Mouse (Mus musculus): Measurements from ENCODE around the gene Wwtr1.

Gene Wwtr1

DNA sequence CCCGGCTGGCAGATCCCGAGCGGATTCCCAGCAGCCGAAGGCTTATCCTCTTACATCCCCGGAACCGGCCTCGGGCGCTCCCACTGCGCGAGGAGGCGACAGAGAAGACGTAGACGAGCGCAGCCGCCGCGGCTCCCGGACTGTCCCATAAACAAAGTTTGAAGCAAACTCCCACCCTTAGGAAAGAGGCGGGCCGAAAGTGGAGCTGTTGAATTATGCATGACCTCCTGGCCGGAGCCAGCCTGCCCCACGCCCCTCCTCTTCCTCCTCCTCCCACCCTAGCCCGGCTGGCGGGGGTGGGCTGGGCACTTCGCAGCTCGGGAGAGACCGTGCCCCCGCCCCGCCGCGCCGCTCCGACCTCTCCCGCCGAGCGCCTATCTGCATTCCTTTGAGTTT is at the start of gene Wwtr1:
Gene Wwtr1, minus strand, starts transcription at position 251 of the 396 bp plus-strand sequence.
- peak; percentile 88 to 92 for DNase-seq (ENCODE audit: low spot score in 2 of 2)

DNA sequence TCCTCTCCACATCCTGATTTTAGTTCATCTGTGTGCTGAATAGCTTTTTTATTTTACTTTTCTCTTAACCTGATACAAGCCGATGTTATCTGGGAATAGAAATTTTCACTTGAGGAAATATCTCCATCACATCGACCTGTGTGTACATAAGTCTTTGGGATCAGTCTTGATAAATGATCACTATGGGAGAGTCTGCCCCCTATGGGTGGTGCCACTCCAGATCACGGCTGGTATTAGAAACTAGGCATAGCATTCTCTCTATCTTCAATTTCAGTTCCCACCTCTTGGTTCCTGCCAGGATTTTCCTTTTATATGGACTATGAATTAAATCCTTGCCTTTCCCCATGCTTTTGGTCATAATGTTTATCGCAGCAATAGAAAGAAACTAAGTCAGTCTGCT is 44.0 kb upstream of the Wwtr1 start:
- no peak for DNase-seq (ENCODE audit: low spot score in 2 of 2)

DNA sequence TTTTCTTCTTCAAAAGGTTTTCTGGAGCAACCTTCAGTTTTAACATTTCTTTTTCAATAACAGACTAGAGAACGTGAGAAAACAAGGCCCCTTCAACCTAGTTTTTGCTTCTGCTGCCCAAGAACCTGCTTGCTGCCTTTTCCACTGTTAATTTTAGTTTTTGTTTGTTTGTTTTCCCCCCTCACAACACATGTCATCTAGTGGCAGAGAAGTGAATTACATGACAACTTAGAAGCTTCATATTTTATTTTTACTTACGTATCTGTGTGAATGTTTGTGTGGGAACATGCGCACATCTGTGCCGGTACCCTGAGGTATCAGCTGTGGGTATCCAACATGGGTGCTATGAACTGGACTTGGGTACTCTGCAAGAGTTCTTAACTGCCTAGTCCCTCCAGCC is 39.9 kb upstream of the Wwtr1 start:
- no peak for DNase-seq (ENCODE audit: low spot score in 2 of 2)

DNA sequence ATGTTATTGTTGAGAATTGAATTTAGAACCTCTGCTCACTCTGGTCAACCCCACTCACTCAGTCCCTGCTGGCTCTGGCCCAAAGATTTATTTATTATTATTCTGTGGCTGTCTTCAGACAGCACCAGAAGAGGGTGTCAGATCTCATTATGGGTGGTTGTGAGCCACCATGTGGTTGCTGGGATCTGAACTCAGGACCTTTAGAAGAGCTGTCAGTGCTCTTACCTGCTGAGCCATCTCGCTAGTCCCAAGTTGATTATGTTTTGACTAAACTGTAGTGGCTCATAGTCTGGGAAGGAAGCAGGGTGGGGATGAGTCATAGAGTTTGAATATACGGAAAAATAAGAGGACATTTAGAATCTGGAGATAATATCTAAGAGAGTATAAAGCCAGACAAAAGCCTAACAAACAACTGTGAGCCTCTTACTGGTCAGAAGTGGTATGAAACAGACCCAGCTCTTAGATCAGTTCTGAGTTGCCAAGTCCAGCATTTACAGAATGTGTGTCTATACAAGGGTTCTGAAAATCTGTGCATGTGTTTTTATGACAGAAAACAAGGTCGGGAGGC is 36.8 kb upstream of the Wwtr1 start:
- no peak for DNase-seq (ENCODE audit: low spot score in 2 of 2)

DNA sequence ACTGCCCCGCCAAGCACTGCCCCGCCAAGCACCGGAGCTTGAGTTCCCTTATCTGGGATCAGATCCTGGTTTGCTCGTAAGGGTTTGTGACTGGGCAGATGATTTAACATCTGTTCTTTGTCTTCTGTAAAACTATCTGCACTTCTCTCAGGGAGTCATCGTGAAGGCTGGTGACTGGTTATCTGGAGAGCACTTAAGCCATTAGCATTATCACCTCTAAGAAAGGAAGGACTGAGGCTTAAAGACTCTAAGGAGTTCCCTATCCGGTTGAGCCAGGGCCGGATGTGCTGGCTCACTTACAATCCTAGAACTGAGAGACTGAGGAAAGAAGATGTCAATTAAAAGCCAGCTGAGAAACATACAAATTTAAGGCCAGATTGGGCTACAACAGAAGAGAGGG is 36.1 kb upstream of the Wwtr1 start:
- no peak for DNase-seq (ENCODE audit: low spot score in 2 of 2)

DNA sequence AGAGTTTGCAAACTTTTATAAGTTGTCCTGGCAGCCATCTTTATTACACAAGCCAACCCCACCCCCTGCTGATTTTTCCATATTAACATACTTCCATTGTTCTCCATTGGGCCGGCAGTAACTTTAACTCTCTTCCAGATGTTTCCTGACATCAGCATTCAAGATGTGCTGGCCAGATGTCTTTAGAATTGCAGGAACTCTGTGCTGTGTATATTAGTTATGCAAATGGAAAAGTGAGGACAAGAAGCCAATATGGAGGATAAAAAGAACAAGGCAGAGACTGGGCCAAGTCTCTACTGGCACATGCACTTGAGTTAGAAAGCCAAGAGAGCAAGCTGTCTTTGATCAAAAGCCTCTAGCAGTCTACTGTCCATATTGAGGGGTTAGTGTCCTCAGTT is 28.9 kb upstream of the Wwtr1 start:
- DNase-seq (ENCODE audit: low spot score in 2 of 2), result no peak

DNA sequence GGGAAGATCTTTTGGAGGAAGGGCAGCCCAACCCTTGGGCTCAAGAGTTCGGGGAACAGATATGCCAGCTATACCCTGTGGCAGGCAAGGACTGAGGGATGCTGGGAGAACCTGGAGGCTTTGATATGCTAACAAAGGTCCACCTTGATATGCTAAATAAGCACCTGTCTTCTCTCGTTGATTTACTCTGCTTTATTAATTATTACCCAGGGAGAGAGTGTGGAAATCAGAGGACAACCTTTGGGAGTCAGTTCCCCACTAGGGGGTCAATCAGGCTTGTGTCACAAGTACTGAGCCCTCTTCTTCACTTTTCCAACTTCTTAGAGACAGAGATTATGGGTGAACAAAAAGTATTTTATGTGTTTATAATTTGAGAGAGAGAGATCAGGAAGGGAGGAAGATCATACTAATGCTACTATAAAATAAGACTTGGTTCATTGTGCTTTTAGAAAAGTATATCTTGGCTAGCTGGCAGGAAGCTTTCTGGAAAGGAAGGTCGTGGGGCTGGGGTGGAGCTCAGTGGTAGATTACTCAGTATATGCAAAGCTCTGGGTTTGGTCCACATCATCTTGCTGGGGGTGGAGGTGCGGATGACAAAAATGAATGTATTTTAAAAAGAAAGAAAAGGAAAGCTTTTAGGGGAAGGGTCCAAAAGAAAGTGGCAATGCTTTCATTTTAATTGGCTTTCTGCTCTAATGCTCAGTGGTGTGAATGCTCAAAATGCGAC is 28.3 kb upstream of the Wwtr1 start:
- DNase-seq (ENCODE audit: low spot score in 2 of 2), result no peak

DNA sequence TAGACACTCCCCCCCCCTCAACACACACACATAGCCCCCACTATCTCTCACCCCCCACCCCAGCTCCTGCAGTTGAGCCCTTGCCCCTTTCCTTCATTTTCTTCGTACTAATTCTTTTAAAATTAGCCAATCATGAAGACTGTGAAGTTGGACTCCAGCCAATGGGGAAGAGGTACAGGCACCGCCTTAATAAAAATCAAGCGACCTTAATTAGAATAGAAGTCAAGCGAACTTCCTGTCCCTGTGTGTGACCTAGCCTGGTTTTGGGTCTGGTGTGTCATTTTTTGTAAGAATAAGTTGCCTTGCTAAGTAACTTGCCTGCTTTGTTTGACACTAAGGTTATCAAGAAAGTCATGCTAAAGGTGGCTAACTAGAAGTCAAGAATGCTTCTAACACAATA is 26.9 kb upstream of the Wwtr1 start:
- no peak for DNase-seq (ENCODE audit: low spot score in 2 of 2)

DNA sequence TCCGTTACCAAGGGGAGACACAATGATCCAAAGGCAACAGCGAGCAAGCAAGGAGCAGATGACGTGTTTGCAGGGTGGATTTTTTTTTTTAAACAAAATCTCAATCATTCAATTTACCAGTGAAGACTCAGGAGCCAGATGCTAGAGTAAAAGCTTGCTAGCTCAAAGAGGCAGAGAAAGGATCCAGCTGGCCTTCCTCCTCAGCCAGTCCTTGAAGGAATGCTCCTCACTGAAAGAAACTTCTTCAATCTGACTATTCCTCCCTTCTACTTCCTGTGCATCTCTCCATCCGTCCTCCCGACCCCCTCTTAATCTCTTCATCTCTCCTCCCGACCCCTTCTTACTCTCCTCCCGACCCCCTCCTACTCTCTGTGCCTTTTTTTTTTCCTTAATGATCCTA is 20.9 kb upstream of the Wwtr1 start:
- no peak for DNase-seq (ENCODE audit: low spot score in 2 of 2)

DNA sequence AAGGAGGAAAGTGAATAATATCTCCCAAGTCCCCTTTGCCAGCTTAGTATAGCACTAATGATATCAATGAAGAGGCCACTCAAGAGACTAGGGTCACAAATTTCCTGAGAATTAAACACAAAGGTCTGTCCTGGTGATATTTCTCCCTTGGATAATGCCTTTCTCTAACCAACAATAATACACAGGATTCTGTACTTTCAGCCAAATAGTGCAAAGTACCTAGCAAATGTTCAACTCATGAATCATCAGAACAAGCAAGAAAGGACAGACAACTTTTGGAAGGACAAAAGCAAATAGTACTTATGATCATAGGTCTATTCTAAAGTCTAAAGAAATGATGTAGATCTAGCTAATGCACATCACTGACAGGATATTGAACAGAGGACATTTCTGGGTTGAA is 19.8 kb upstream of the Wwtr1 start:
- DNase-seq (ENCODE audit: low spot score in 2 of 2), result no peak

DNA sequence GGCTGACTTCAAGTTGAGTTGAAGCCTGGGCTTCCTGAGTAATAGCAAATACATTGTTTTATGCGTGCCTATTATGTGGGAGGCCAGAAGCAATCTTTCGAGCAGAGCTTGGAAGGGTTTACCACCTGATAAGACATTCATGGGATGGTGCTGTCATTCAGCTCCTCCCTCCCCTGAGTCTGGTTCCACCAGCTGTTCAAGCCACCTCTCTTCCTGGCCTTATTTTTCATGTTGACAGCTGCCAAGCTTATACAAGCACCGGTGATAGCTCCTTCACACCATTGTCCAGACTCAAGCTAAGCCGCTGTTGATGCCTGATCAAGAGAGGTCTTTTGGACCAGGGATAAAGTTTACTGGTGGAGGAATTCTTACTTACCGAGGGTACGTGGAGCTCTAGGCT is 10.3 kb upstream of the Wwtr1 start:
- no peak for DNase-seq (ENCODE audit: low spot score in 2 of 2)

DNA sequence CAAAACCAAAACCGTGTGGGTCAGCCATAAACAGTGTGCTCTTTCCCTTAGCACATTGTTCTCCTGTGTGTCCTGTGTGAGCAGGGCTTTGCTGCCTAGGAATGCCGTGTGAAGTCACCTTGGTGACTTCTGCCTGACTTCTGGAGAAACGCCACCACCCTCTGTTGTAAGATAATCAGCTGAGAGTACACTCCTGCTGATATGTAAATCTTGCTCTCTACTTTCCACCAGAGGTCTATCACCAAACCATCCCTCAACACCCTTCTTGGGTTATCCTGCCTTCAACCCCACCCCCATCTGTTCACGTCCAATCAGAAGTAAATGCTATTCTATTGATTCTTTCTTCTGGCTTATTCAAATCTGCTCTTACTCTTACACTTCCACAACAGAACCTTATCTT is 7.8 kb upstream of the Wwtr1 start:
- no peak for DNase-seq (ENCODE audit: low spot score in 2 of 2)

DNA sequence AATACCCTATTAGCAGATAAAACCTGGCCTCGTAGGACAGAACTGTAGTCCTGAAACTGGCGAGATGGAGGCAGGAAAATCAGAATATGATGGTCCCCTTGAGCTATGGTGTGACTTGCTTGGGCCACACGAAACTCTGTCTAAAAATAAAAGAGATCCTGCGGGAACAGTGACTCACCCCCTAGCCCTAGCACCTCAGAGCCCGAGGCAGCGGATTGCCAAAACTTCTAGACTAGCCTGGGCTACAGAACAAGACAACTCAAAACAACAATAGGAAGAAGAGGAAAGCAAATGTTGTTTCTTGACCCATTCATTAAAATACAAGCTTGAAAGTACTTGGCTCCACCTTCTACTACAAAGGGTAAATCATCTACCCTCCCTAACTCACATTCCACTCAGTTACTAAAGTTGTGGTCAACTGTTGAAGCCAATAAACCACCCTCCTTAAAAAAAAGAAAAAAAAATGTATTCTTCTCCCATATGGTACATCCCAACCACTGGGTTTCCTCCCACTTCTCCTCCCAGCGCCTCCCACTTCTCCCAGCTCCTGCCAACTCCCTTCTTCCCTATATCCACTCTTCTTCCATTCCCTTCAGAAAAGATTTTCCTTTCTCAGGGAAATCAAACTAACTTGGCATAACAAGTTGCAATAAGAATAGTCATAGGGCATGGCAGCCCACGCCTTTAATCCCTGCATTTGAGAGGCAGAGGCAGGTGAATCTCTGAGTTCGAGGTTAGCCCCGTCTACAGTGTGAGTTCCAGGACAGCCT is 4.9 kb upstream of the Wwtr1 start:
- DNase-seq (ENCODE audit: low spot score in 2 of 2), result no peak

DNA sequence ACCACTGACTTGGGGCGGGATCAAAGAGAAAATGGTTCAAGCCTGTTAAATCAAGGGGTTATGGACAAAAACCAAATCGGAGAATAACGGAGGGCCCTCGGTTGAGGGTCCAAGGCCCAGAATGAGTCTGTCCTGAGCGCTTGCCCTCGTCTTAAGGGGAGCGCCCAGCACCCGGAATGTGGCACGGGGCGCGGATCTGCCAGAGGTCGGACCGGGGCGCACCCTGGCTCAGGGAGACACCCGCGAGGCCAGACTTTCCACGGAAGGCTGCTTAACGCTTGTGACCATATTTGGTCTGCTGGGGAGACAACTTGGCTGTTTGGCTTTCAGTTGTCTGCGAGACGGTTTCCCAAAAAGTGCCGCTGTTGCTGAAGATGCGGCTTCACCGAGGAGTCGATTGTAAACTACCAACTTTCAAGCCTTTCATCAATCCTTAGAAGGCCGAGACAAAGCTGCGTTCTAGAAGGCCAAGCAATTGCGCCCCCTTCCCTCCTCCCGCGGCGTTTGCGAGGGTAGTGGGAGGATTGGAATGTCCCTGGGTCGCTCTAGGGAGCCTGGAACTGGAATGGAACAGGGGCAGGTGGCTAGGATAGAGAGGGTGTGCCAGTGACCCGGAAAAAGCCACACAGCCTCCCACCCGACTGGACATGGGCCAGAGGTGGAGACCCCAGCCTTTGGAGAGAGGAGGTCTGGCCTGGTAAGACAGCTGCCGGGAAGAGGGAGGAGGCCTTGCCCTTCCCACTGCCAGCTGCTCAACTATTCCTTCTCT is 530 bp upstream of the Wwtr1 start:
- DNase-seq (ENCODE audit: low spot score in 2 of 2), result peak; percentile 60 to 74

DNA sequence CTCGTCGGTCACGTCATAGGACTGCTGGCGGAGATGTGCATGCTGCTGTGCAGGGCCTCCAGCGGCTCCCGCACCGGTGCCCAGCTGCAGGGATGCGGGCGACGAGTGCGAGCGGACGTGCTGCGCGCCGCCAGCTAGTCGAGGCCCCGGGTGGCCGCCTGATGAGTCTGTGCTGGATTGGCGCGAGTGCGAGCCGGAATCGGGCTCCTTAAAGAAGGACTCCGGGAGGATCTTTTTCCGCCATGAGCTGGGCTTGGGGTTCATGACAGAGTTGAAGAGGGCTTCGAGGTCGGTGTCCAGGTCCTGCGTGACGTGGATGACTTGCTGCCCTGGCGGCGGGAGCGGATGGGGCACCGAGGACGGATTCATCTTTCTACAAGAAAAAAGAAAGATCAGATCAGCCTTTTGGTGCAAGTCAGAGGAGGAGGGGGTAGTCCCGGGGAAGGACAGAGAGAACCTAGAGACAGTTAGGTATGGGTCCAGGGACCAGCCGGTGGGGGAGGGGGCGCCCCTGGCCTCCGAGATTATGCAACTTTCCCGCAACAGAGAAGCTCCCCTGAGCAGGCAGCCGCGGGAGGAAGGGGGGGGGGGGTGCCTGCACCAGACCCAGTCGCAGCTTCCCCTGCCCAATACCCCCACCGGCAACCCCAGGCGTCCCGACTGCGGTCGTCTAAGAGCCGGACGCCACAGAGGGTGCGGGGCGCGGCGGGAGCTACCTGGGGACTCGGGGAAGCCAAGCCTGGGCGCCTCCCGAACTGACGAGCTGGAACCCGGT is 638 bp downstream of the Wwtr1 start:
- DNase-seq (ENCODE audit: low spot score in 2 of 2), result peak; percentile 39 to 51

DNA sequence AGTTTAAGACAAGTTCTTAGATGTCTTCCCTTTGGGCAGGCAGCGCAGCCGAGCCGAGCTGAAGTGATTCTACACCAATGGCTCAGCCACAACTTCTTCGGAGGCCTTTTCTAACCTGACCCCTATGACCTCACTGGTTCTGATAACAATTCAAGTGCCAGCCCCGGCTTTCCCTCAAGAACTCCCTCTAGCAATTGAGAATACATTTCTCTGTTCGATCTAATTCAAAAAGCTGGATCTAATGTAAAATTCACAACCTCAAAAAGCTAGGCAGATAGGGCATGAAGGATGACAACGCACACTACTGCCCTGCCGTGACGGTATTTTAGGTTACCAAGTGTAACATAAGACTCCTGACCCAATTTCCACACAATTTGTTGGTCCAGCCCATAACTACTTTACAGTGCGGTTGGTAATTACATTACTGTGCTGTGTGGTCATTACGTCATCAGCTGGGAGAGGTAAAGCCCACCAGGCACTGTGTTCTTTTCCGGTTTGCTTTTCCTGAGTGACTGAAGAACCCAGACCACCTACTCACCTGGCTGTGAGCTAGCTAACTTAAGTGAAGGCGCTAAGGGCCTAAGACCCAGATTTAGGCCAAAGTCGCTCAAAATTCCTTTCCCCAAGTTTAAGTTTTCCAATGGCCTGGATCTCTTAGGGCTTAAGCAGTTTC is 1.7 kb downstream of the Wwtr1 start:
- no peak for DNase-seq (ENCODE audit: low spot score in 2 of 2)

DNA sequence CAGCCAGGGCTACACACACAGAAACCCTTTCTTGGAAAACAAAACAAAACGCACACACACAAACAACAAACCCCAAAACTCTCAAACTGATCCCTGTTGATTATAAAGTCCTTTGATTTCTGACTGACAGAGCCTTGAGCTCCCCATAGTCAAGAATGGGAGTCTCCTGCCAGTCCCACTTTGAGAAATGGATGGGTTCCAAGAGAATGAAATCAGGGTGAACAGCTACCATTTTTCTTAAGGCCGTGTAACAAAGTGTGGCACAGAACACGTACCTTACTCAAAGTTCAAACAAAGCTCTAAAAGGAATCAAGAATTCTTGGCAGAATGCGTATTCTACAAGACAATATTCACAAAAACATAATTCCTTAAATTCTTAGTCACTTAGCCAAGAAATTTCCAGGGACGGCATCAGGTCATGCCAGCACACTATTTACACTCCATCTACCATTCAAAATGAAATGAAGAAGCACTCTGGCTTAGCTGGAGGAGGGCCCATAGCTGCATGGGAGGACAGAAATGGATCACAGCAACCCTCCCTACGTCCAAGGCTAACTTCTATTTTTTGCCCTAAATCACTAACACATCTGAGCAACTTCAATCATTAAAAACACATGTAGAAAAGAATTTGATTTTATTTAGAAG is 3.3 kb downstream of the Wwtr1 start:
- DNase-seq (ENCODE audit: low spot score in 2 of 2), result no peak

DNA sequence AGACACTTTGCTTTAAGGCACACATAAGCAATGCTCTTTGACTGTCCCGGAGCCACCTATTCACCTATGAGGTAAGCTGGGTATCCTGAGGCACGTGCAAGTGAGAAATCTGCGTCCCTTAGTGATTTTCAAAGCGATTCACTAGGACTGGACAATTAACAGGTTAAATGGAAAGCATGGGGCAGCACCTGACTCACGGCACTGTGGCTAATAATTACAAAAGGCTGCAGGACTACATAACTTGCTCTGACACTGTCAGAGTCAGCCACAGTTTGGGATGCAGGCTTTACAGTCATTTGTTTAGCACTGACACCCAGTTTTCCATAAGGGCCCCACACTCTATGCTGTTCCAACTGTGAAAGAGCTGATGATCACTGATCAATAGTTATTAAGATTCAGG is 9.1 kb downstream of the Wwtr1 start:
- no peak for DNase-seq (ENCODE audit: low spot score in 2 of 2)

DNA sequence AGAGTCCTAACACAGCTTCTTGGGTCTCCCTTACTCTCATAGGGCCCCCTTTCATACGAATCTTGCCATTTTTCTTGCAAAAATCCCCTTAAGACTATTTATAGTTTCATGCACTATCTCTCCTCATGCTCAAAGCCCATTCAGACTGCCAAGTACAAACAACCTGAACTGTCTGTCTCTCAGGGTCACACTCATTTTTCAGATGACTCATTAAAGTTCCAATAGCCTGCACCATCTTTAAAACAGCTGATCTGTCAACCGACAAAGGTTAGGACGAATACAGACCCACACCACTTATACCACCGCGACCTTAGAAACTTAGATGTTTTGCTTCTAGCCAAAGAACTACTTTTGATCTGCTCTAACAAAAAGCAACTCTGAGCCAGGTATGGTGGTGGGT is 12.1 kb downstream of the Wwtr1 start:
- no peak for DNase-seq (ENCODE audit: low spot score in 2 of 2)

DNA sequence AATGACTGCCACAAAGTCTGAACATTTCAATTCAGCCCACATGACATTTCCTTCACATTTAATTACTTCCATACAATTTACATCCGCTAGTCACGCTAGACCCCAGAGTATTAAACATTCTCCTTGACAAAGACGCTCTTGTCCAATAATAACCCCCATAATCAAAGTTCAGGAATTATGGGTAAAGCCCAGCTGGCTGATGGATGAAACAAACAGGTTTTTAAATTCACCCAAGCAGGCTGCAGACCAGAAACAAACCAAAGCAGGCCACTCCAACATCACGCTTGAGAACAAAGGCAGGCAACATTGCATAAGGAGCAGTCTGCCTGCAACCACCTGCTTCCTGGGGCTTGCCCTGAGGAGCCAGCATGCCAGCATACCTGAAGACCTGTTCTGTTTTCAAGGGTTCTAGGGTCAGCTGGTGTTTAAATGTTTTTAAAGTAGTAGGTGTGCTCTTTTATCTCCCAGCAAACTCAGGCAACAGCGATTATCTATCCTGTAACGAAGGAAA is 12.7 kb downstream of the Wwtr1 start:
- DNase-seq (ENCODE audit: low spot score in 2 of 2), result no peak

All from urinary bladder, postnatal 36 days (tissue).